Mouse (Mus musculus) lung, embryonic 14.5 days (tissue): ENCODE results near the gene Entpd1. TPM values are rescaled to one million over a fixed set of nuclear protein-coding genes. Genes with fewer than 3 reads are reported as not detected.
"Not testable (repeated sequence)": the region's sequence is repeated elsewhere in the genome, so short reads cannot be mapped to it uniquely, and the experiment has no call there.

Source experiments
- ATAC-seq: fragments of 200-750 bp; cut with Nextera tagmentation; 2 replicates; pipeline ENCODE4 v1.8.0; 2017; ENCODE audit warnings: mild to moderate bottlenecking, moderate TSS enrichment, moderate library complexity; ENCODE audit not compliant: insufficient read depth
- DNase-seq: peaks from one replicate; pipeline ENCODE4 v3.0.0-alpha.2; 2015
- H3K27ac ChIP-seq: fragments of 300-500 bp; sonication (generic); 2 replicates; pipeline ENCODE4 v1.5.1; 2014; ENCODE audit warnings: low read depth, mild to moderate bottlenecking, moderate library complexity
- H3K27me3 ChIP-seq: fragments of 300-500 bp; sonication (generic); 2 replicates; pipeline ENCODE4 v1.6.1; 2014; ENCODE audit warnings: low read length, control low read depth; ENCODE audit not compliant: insufficient read depth
- H3K36me3 ChIP-seq: fragments of 300-500 bp; sonication (generic); 2 replicates; pipeline ENCODE4 v1.6.1; 2014; ENCODE audit warnings: control low read depth; ENCODE audit not compliant: insufficient read depth
- H3K4me1 ChIP-seq: fragments of 300-500 bp; sonication (generic); 2 replicates; pipeline ENCODE4 v1.6.1; 2014; ENCODE audit warnings: antibody characterized with exemption, control low read depth; ENCODE audit not compliant: insufficient read depth
- H3K4me2 ChIP-seq: fragments of 300-500 bp; sonication (generic); 2 replicates; pipeline ENCODE4 v1.6.1; 2014; ENCODE audit warnings: mild to moderate bottlenecking
- H3K4me3 ChIP-seq: fragments of 300-500 bp; sonication (generic); 2 replicates; pipeline ENCODE4 v1.5.1; 2014; ENCODE audit warnings: low read depth, low read length
- H3K9ac ChIP-seq: fragments of 300-500 bp; sonication (generic); 2 replicates; pipeline ENCODE4 v1.6.1; 2014
- H3K9me3 ChIP-seq: fragments of 300-500 bp; sonication (generic); 2 replicates; pipeline ENCODE4 v1.6.1; 2016; ENCODE audit warnings: low read depth, low read length, control low read depth
- CTCF ChIP-seq: IDR thresholded peaks from 2 replicates; pipeline ENCODE4 v1.5.1; 2016; ENCODE audit warnings: antibody characterized with exemption, low read depth
- WGBS: fragments of 180-500 bp; shearing (Covaris S2); extraction: QIAGEN DNeasy Blood & Tissue Kit; methylation state at CpG from one replicate; pipeline ENCODE4 v1.1.7; 2014; 5-methylcytosine and 5-hydroxymethylcytosine counted together
- polyA plus RNA-seq: library from polyadenylated mRNA; unstranded; fragments of >200 nt; fragmentation: Nextera tagmentation; extraction: Ambion mirVana; gene quantifications from 2 replicates; pipeline ENCODE4 v1.2.1, GENCODE M21; 2014

Entpd1 gene
- polyA plus RNA-seq, 1 experiment from 2014 or later: 12.7 TPM

DNA sequence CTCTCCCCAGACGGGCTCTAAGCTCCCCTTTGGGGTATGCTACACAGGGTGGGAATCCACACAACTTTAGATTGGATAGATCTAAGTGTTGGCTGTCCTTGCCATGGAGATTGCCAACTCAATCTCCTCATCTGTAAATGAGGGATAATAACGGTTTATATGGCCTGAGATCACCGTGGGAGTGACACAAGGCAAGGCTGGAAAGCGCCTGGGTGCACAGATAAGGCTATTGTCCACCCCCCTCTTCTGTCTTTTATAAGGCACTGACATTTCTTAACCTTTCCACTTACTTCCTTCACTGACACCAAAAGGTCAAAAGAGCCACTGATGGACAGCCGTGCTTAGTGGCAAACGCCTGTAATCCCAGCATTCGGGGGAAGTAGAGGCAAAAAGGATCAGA is 25.3 kb upstream of the Entpd1 start:
- peak overlapping the region; percentile 68 for H3K4me3 ChIP-seq
- H3K4me2 ChIP-seq: peak overlapping the region; percentile 88
- H3K27ac ChIP-seq: no peak overlapping the region
- WGBS: 45% methylated on average over 7 of the region's 7 CpGs
- no peaks in the 10 kb centered on the region for H3K9me3 ChIP-seq
- no peaks in the 10 kb centered on the region for H3K27me3 ChIP-seq
- TF ChIP-seq CTCF: no peak
- DNase-seq (no peak), ATAC-seq (no peak)
- 0 out of 2 replicates have a peak, but pooled peaks cover 8% of the 10 kb centered on the region for H3K4me1 ChIP-seq
- peaks cover 38% of the 10 kb centered on the region for H3K36me3 ChIP-seq
- H3K9ac ChIP-seq: peak overlapping the region; percentile 64; the same call in 1 of the 2 replicates

DNA sequence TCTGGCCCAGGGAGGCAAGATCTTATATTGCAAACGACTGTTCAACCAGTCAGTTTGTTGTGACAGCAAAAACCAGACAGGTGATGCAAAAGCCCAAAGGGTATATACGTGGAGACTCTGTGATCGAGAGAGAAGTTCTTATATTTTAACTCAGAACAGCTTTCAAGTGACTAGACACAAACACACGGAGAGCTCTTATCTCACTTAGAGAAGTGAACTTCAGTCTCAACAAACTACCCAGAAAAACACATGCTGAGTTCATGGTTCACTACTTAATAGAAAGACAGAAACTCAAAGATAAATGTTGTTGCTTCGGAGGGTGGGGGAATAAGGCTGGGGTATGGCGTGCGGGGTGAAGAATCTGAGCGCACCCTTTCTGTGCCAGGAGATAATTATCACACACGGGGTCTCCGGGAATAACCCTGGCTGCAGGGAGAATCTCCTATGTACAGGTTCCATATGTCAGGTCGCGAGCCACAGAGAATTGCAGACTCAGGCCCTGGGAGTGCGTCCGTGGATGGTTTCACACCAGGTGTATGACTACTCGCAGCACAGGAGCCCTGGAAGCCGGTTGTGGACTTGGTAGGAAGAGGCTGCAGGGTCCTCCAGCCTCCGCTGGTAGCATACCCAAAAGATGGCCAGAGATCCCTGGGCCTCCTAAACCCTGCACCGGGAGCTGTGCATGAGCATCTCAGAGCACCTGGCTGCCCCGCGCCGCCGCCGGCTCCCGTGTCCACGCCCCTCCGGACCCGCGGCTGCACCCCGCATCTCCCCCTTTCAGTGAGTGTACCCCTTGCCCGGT is 24.5 kb upstream of the Entpd1 start:
- Histone ChIP-seq H3K4me3 (peak overlapping the region; percentile 68), H3K9ac (peak overlapping the region; percentile 64), H3K27me3 (no peaks in the 10 kb centered on the region), H3K9me3 (no peaks in the 10 kb centered on the region), H3K27ac (no peak overlapping the region), H3K4me1 (0 out of 2 replicates have a peak, but pooled peaks cover 8% of the 10 kb centered on the region), H3K36me3 (peaks cover 31% of the 10 kb centered on the region), H3K4me2 (peak overlapping the region; percentile 88)
- 1% methylated on average over 30 of the region's 30 CpGs for WGBS
- DNase-seq (no peak), ATAC-seq (peak; percentile 63; the same call in 1 of the 2 replicates)
- TF ChIP-seq CTCF: no peak

DNA sequence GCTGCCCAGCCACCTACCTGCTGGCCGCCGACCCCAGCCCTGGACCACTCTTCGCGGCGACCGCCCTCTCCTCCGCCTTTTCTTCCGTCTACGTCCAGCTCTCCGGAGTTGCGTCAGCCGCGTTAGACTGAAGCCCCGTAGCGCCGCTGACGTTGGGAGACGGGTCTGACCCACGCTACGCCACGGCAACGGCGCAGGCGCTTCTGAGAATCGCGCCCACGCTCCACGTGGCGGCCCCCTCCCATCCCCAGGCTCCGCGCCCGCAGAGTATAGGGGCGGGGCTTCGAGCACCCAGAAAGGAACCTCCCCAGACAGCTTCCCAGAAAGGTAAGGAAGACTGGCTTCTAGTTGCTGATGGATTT is 23.9 kb upstream of the Entpd1 start, which contains the start of gene Aldh18a1:
TSS of gene Aldh18a1 (minus strand) at position 171 of the 362 bp plus-strand sequence.
- DNase-seq (peak; percentile 98), ATAC-seq (peak; percentile 94)
- peak within 1 kb of the TSS; percentile 88 for H3K4me2 ChIP-seq
- no peaks in the 10 kb centered on the region for H3K27me3 ChIP-seq
- peak; percentile 35; the same call in 1 of the 2 replicates for TF ChIP-seq CTCF
- H3K9ac ChIP-seq: peak within 1 kb of the TSS; percentile 64
- H3K4me1 ChIP-seq: 0 out of 2 replicates have a peak, but pooled peaks cover 8% of the 10 kb centered on the region
- H3K4me3 ChIP-seq: peak within 1 kb of the TSS; percentile 68
- under 1% methylated on average over 34 of the region's 34 CpGs for WGBS
- H3K36me3 ChIP-seq: peaks cover 25% of the 10 kb centered on the region
- H3K27ac ChIP-seq: peak within 1 kb of the TSS; percentile 10
- H3K9me3 ChIP-seq: no peaks in the 10 kb centered on the region

DNA sequence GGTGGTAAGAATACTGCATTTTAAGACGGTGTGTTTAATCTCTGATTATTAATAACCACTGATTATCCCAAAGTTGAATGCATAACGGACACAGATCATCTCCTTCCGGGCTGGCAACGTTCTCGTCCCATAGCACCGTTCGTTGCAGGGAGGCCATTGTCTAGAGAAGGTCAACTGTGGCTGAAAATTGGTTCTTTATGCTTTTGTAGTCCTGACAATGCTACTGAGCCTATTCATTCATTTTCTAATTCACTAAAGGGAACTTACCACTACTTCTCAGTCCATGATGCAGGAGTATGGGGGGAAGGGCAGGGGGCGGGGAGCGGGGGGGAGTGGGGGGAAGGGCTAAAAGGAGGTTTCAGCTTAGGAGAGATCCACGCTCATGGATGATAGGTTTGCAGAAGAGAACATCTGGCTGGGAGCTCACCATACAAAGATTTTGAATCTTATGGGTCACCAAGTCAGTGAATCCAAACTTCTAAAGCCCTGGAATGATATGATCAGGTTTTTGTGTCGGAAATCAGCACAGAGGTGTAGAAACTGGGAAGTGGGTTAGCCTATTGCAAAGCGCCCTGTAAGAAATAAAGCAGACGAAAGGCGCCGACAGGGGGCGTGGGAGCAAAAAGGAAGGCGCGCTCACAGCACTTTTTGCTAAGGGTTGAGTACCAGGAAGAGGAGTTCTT is 23.2 kb upstream of the Entpd1 start:
- H3K27me3 ChIP-seq: no peaks in the 10 kb centered on the region
- H3K9ac ChIP-seq: peak overlapping the region; percentile 64
- WGBS: under 1% methylated on average over 18 of the region's 18 CpGs
- peak; percentile 80 for ATAC-seq
- TF ChIP-seq CTCF: peak; percentile 82
- H3K36me3 ChIP-seq: peaks cover 18% of the 10 kb centered on the region; the same call in 1 of the 2 replicates
- peak overlapping the region; percentile 88 for H3K4me2 ChIP-seq
- peak overlapping the region; percentile 68 for H3K4me3 ChIP-seq
- H3K27ac ChIP-seq: peak overlapping the region; percentile 54
- H3K9me3 ChIP-seq: no peaks in the 10 kb centered on the region
- peak; percentile 99 for DNase-seq
- 0 out of 2 replicates have a peak, but pooled peaks cover 8% of the 10 kb centered on the region for H3K4me1 ChIP-seq

DNA sequence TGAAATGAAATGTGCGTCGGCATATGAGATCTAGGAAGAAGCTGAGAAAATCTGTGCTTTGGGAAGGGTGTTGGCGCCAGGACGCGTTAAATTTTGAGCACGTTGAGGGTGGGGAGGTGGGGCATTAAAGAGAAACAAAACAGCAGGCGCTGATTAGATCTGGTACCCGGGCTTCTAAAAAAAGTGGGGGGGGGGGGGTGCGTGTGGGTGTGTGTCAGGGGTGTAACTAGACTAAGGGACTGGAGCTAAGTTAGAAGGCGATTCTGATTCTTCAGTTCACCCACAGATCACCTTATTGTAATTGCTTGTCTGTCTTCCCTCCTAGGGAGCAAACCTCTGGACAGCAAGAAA is 22.7 kb upstream of the Entpd1 start:
- WGBS: under 1% methylated on average over 10 of the region's 10 CpGs
- H3K4me1 ChIP-seq: 0 out of 2 replicates have a peak, but pooled peaks cover 8% of the 10 kb centered on the region
- H3K36me3 ChIP-seq: peaks cover 14% of the 10 kb centered on the region; the same call in 1 of the 2 replicates
- peak overlapping the region; percentile 52 for H3K9ac ChIP-seq
- peak overlapping the region; percentile 54; the same call in 1 of the 2 replicates for H3K27ac ChIP-seq
- peak overlapping the region; percentile 68 for H3K4me3 ChIP-seq
- no peaks in the 10 kb centered on the region for H3K27me3 ChIP-seq
- TF ChIP-seq CTCF: no peak
- DNase-seq (peak; percentile 9), ATAC-seq (no peak; the same call in 1 of the 2 replicates)
- peak overlapping the region; percentile 88 for H3K4me2 ChIP-seq
- no peaks in the 10 kb centered on the region for H3K9me3 ChIP-seq

DNA sequence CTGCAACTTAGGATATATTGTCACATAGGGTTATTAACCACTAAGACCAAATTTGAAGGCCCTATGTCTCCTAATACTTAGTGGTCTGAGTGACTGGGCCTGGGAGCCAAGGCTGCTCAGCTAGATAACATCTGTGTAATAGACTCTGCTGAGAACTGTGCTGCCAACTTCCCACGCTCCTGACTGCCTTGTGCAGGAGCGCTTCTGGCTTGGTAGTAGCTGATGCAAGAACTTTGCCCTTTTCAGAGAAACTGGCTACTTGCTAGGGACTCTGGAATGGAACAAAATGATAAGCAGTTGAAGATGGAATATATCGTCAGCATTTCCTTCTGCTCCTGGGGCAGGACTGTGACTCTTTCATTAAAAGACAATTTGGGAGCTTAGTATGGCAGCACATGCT is 16.9 kb upstream of the Entpd1 start:
- DNase-seq (no peak), ATAC-seq (no peak)
- H3K9ac ChIP-seq: no peak overlapping the region
- no peak overlapping the region for H3K4me2 ChIP-seq
- no peak for TF ChIP-seq CTCF
- H3K9me3 ChIP-seq: no peaks in the 10 kb centered on the region
- H3K36me3 ChIP-seq: peaks cover 12% of the 10 kb centered on the region; the same call in 1 of the 2 replicates
- H3K4me3 ChIP-seq: no peak overlapping the region
- no peaks in the 10 kb centered on the region for H3K27me3 ChIP-seq
- 86% methylated on average over 3 of the region's 3 CpGs for WGBS
- H3K4me1 ChIP-seq: no peaks in the 10 kb centered on the region
- H3K27ac ChIP-seq: no peak overlapping the region

DNA sequence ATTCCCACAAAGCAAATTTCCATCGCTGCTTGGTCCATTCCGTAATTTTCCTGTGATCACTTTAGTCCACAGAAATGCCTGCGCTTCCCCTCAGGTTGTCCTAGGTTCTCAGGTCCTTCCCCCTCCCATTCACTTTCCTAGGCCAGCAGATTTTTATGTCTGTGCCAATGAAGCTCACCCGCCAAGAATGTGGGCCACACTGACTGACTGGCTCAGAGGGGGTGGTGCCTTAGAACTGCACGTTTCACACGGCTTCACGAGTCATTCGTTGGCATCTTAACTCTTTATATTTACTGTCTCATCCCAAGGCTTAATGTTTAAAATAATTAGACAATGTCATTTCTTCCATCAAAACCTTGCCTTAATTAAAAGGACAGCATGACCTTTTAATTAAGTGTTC is 16.3 kb upstream of the Entpd1 start:
- 84% methylated on average over 8 of the region's 8 CpGs for WGBS
- no peaks in the 10 kb centered on the region for H3K27me3 ChIP-seq

DNA sequence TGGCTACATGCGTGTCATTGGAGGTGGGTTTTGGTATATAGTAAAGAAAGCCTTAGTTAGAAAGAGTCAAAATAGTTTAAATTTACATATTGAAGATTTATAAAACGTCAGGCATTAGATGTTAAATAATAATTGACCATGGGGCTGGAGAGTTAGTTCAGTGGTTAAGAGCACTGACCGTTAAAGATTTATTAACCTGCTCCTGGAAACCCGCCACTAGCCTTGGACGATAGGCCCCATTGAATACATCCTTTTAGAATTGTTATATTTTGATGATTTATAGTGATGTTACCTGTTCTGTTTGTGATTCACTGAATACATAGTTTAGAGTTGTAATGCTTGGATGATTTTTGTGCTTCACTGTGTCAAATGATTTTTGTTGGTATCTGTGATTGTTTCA is 11.3 kb upstream of the Entpd1 start:
- 85% methylated on average over 5 of the region's 5 CpGs for WGBS
- not testable (repeated sequence) for DNase-seq, H3K9ac ChIP-seq, H3K27me3 ChIP-seq, H3K9me3 ChIP-seq, ATAC-seq, H3K4me3 ChIP-seq, H3K4me1 ChIP-seq, H3K27ac ChIP-seq, H3K4me2 ChIP-seq
- peaks cover 18% of the 10 kb centered on the region for H3K36me3 ChIP-seq

More for the DNA sequence above, 16.3 kb upstream of the Entpd1 start:
- Histone ChIP-seq H3K4me2 (no peak overlapping the region), H3K4me1 (no peaks in the 10 kb centered on the region), H3K9me3 (no peaks in the 10 kb centered on the region), H3K27ac (no peak overlapping the region), H3K9ac (no peak overlapping the region), H3K4me3 (no peak overlapping the region), H3K36me3 (peaks cover 12% of the 10 kb centered on the region; the same call in 1 of the 2 replicates)
- DNase-seq: no peak
- no peak for ATAC-seq
- no peak for TF ChIP-seq CTCF
